Mouse (Mus musculus): Measurements from ENCODE around the gene Igf1r. TPM values are rescaled to one million over a fixed set of nuclear protein-coding genes. Genes with fewer than 3 reads are reported as not detected.

Igf1r gene
- polyA plus RNA-seq, 1 experiment from 2014 or later: 10.2 TPM

- no peak overlapping the region for H3K4me3 ChIP-seq (ENCODE audit: low read depth, low read length)
- no peaks in the 10 kb centered on the region for H3K36me3 ChIP-seq (ENCODE audit: control insufficient read depth, insufficient read depth, low read length)
- 82% methylated on average over 10 of the region's 10 CpGs for WGBS
- no peaks in the 10 kb centered on the region for H3K27me3 ChIP-seq (replicated peaks; ENCODE audit: control insufficient read depth, insufficient read depth, low read length)
- H3K27ac ChIP-seq (ENCODE audit: low read depth, low read length): no peak overlapping the region
- DNase-seq (ENCODE audit: low spot score): no peak
- no peaks in the 10 kb centered on the region for H3K9me3 ChIP-seq (ENCODE audit: control insufficient read depth, low read length)
- no peak for ATAC-seq (replicated peaks; ENCODE audit: low FRiP score)
- no peak overlapping the region for H3K9ac ChIP-seq (ENCODE audit: low read depth, low read length)
- no peak overlapping the region for H3K4me2 ChIP-seq
- peaks cover 44% of the 10 kb centered on the region for H3K4me1 ChIP-seq (replicated peaks; ENCODE audit: control insufficient read depth, insufficient read depth, low read length)
These were observed 33.6 kb downstream of the Igf1r start for GRCm38 (mm10) chr7:67986277-67986676.

GRCm38 (mm10) chr7:67986816-67987215, 34.2 kb downstream of the Igf1r start:
- H3K4me1 ChIP-seq (replicated peaks; ENCODE audit: control insufficient read depth, insufficient read depth, low read length): peaks cover 39% of the 10 kb centered on the region
- ATAC-seq (replicated peaks; ENCODE audit: low FRiP score) (no peak), DNase-seq (ENCODE audit: low spot score) (no peak)

GRCm38 (mm10) chr7:67989376-67989775, 36.7 kb downstream of the Igf1r start:
- Histone ChIP-seq H3K27ac (ENCODE audit: low read depth, low read length) (no peak overlapping the region), H3K36me3 (ENCODE audit: control insufficient read depth, insufficient read depth, low read length) (no peaks in the 10 kb centered on the region), H3K9me3 (ENCODE audit: control insufficient read depth, low read length) (no peaks in the 10 kb centered on the region), H3K27me3 (replicated peaks; ENCODE audit: control insufficient read depth, insufficient read depth, low read length) (no peaks in the 10 kb centered on the region), H3K4me3 (ENCODE audit: low read depth, low read length) (no peak overlapping the region), H3K4me2 (no peak overlapping the region), H3K9ac (ENCODE audit: low read depth, low read length) (no peak overlapping the region), H3K4me1 (replicated peaks; ENCODE audit: control insufficient read depth, insufficient read depth, low read length) (peaks cover 33% of the 10 kb centered on the region)
- 56% methylated on average over 2 of the region's 2 CpGs for WGBS
- DNase-seq (ENCODE audit: low spot score) (no peak), ATAC-seq (replicated peaks; ENCODE audit: low FRiP score) (no peak)

More at GRCm38 (mm10) chr7:67986816-67987215, 34.2 kb downstream of the Igf1r start:
- WGBS: 88% methylated on average over 11 of the region's 11 CpGs
- H3K27ac ChIP-seq (ENCODE audit: low read depth, low read length): no peak overlapping the region
- H3K27me3 ChIP-seq (replicated peaks; ENCODE audit: control insufficient read depth, insufficient read depth, low read length): no peaks in the 10 kb centered on the region
- no peak overlapping the region for H3K4me2 ChIP-seq
- no peaks in the 10 kb centered on the region for H3K36me3 ChIP-seq (ENCODE audit: control insufficient read depth, insufficient read depth, low read length)
- H3K4me3 ChIP-seq (ENCODE audit: low read depth, low read length): no peak overlapping the region
- no peaks in the 10 kb centered on the region for H3K9me3 ChIP-seq (ENCODE audit: control insufficient read depth, low read length)
- no peak overlapping the region for H3K9ac ChIP-seq (ENCODE audit: low read depth, low read length)

GRCm38 (mm10) chr7:67993614-67994013, 41.0 kb downstream of the Igf1r start:
- no peak overlapping the region for H3K27ac ChIP-seq (ENCODE audit: low read depth, low read length)
- no peaks in the 10 kb centered on the region for H3K9me3 ChIP-seq (ENCODE audit: control insufficient read depth, low read length)
- no peak overlapping the region for H3K4me2 ChIP-seq
- 66% methylated on average over 4 of the region's 4 CpGs for WGBS
- H3K27me3 ChIP-seq (replicated peaks; ENCODE audit: control insufficient read depth, insufficient read depth, low read length): no peaks in the 10 kb centered on the region
- peaks cover 37% of the 10 kb centered on the region for H3K4me1 ChIP-seq (replicated peaks; ENCODE audit: control insufficient read depth, insufficient read depth, low read length)
- ATAC-seq (replicated peaks; ENCODE audit: low FRiP score) (no peak), DNase-seq (ENCODE audit: low spot score) (no peak)
- no peak overlapping the region for H3K9ac ChIP-seq (ENCODE audit: low read depth, low read length)
- H3K4me3 ChIP-seq (ENCODE audit: low read depth, low read length): no peak overlapping the region
- no peaks in the 10 kb centered on the region for H3K36me3 ChIP-seq (ENCODE audit: control insufficient read depth, insufficient read depth, low read length)

GRCm38 (mm10) chr7:67994346-67994858, 41.8 kb downstream of the Igf1r start:
- peaks cover 38% of the 10 kb centered on the region for H3K4me1 ChIP-seq (replicated peaks; ENCODE audit: control insufficient read depth, insufficient read depth, low read length)
- no peak for ATAC-seq (replicated peaks; ENCODE audit: low FRiP score)

GRCm38 (mm10) chr7:67995276-67995675, 42.6 kb downstream of the Igf1r start:
- WGBS: 63% methylated on average over 8 of the region's 8 CpGs
- Histone ChIP-seq H3K27ac (ENCODE audit: low read depth, low read length) (no peak overlapping the region), H3K9ac (ENCODE audit: low read depth, low read length) (no peak overlapping the region), H3K36me3 (ENCODE audit: control insufficient read depth, insufficient read depth, low read length) (no peaks in the 10 kb centered on the region), H3K4me1 (replicated peaks; ENCODE audit: control insufficient read depth, insufficient read depth, low read length) (peaks cover 39% of the 10 kb centered on the region), H3K27me3 (replicated peaks; ENCODE audit: control insufficient read depth, insufficient read depth, low read length) (no peaks in the 10 kb centered on the region), H3K4me2 (no peak overlapping the region), H3K4me3 (ENCODE audit: low read depth, low read length) (no peak overlapping the region), H3K9me3 (ENCODE audit: control insufficient read depth, low read length) (no peaks in the 10 kb centered on the region)
- ATAC-seq (replicated peaks; ENCODE audit: low FRiP score) (no peak), DNase-seq (ENCODE audit: low spot score) (no peak)

More at GRCm38 (mm10) chr7:67994346-67994858, 41.8 kb downstream of the Igf1r start:
- Histone ChIP-seq H3K27ac (ENCODE audit: low read depth, low read length) (no peak overlapping the region), H3K9ac (ENCODE audit: low read depth, low read length) (no peak overlapping the region), H3K4me2 (no peak overlapping the region), H3K9me3 (ENCODE audit: control insufficient read depth, low read length) (no peaks in the 10 kb centered on the region), H3K36me3 (ENCODE audit: control insufficient read depth, insufficient read depth, low read length) (no peaks in the 10 kb centered on the region), H3K4me3 (ENCODE audit: low read depth, low read length) (no peak overlapping the region), H3K27me3 (replicated peaks; ENCODE audit: control insufficient read depth, insufficient read depth, low read length) (no peaks in the 10 kb centered on the region)
- DNase-seq (ENCODE audit: low spot score): no peak
- WGBS: 53% methylated on average over 7 of the region's 7 CpGs

GRCm38 (mm10) chr7:67996202-67996960, 43.8 kb downstream of the Igf1r start:
- Histone ChIP-seq H3K4me1 (replicated peaks; ENCODE audit: control insufficient read depth, insufficient read depth, low read length) (peaks cover 39% of the 10 kb centered on the region), H3K4me3 (ENCODE audit: low read depth, low read length) (no peak overlapping the region), H3K27ac (ENCODE audit: low read depth, low read length) (peak overlapping the region; percentile 38), H3K27me3 (replicated peaks; ENCODE audit: control insufficient read depth, insufficient read depth, low read length) (no peaks in the 10 kb centered on the region), H3K9me3 (ENCODE audit: control insufficient read depth, low read length) (no peaks in the 10 kb centered on the region), H3K4me2 (no peak overlapping the region), H3K36me3 (ENCODE audit: control insufficient read depth, insufficient read depth, low read length) (no peaks in the 10 kb centered on the region; the same call in 1 of the 2 replicates), H3K9ac (ENCODE audit: low read depth, low read length) (no peak overlapping the region)
- DNase-seq (ENCODE audit: low spot score) (no peak), ATAC-seq (replicated peaks; ENCODE audit: low FRiP score) (no peak)
- WGBS: 61% methylated on average over 12 of the region's 12 CpGs

- no peaks in the 10 kb centered on the region for H3K9me3 ChIP-seq (ENCODE audit: control insufficient read depth, low read length)
- H3K27ac ChIP-seq (ENCODE audit: low read depth, low read length): no peak overlapping the region
- DNase-seq (ENCODE audit: low spot score): no peak
- no peak overlapping the region for H3K9ac ChIP-seq (ENCODE audit: low read depth, low read length)
- H3K27me3 ChIP-seq (replicated peaks; ENCODE audit: control insufficient read depth, insufficient read depth, low read length): no peaks in the 10 kb centered on the region
- peaks cover 4% of the 10 kb centered on the region for H3K36me3 ChIP-seq (ENCODE audit: control insufficient read depth, insufficient read depth, low read length)
- no peak overlapping the region for H3K4me3 ChIP-seq (ENCODE audit: low read depth, low read length)
- 85% methylated on average over 5 of the region's 5 CpGs for WGBS
- H3K4me2 ChIP-seq: no peak overlapping the region
- H3K4me1 ChIP-seq (replicated peaks; ENCODE audit: control insufficient read depth, insufficient read depth, low read length): peaks cover 19% of the 10 kb centered on the region
- ATAC-seq (replicated peaks; ENCODE audit: low FRiP score): no peak
These were observed 48.6 kb downstream of the Igf1r start for GRCm38 (mm10) chr7:68001269-68001668.

- Histone ChIP-seq H3K4me3 (ENCODE audit: low read depth, low read length) (no peak overlapping the region), H3K4me1 (replicated peaks; ENCODE audit: control insufficient read depth, insufficient read depth, low read length) (peaks cover 27% of the 10 kb centered on the region), H3K9ac (ENCODE audit: low read depth, low read length) (no peak overlapping the region), H3K27ac (ENCODE audit: low read depth, low read length) (no peak overlapping the region), H3K4me2 (no peak overlapping the region), H3K9me3 (ENCODE audit: control insufficient read depth, low read length) (no peaks in the 10 kb centered on the region), H3K36me3 (ENCODE audit: control insufficient read depth, insufficient read depth, low read length) (peaks cover 8% of the 10 kb centered on the region), H3K27me3 (replicated peaks; ENCODE audit: control insufficient read depth, insufficient read depth, low read length) (no peaks in the 10 kb centered on the region)
- no peak for DNase-seq (ENCODE audit: low spot score)
- WGBS: 82% methylated on average over 7 of the region's 7 CpGs
- ATAC-seq (replicated peaks; ENCODE audit: low FRiP score): no peak
These were observed 53.4 kb downstream of the Igf1r start for GRCm38 (mm10) chr7:68006074-68006473.

Data from liver, embryonic 11.5 days (tissue).